Mouse (Mus musculus): ENCODE results near the gene Hoxa5.

The Hoxa5 gene

GRCm38 (mm10) chr6:52204050-52204752 lies at the start of gene Hoxa5:
Gene Hoxa5 (minus strand): TSS chr6:52204587.
- DNase-seq = peak; percentile 92

GRCm38 (mm10) chr6:52253511-52254500 lies 49.4 kb upstream of the Hoxa5 start:
- DNase-seq = peak; percentile 48

GRCm38 (mm10) chr6:52252775-52253376 lies 48.5 kb upstream of the Hoxa5 start:
- no peak for DNase-seq

- DNase-seq = no peak
These were observed 47.8 kb upstream of the Hoxa5 start for GRCm38 (mm10) chr6:52252016-52252774.

- DNase-seq = no peak
These were observed 46.9 kb upstream of the Hoxa5 start for GRCm38 (mm10) chr6:52251177-52251879.

- no peak for DNase-seq
These were observed 45.4 kb upstream of the Hoxa5 start for GRCm38 (mm10) chr6:52249826-52250225.

GRCm38 (mm10) chr6:52249415-52249738 lies 45.0 kb upstream of the Hoxa5 start:
- DNase-seq = no peak

- DNase-seq = peak; percentile 6
These were observed 44.4 kb upstream of the Hoxa5 start for GRCm38 (mm10) chr6:52248638-52249414.

GRCm38 (mm10) chr6:52247766-52248637 lies 43.6 kb upstream of the Hoxa5 start:
- DNase-seq = peak; percentile 8

GRCm38 (mm10) chr6:52246916-52247315 lies 42.5 kb upstream of the Hoxa5 start:
- no peak for DNase-seq

GRCm38 (mm10) chr6:52246403-52246803 lies 42.0 kb upstream of the Hoxa5 start:
- peak; percentile 54 for DNase-seq

GRCm38 (mm10) chr6:52245757-52246142 lies 41.4 kb upstream of the Hoxa5 start, which contains the start of gene Hoxa11:
Gene Hoxa11 (minus strand): TSS chr6:52245810.
- DNase-seq = no peak

- peak; percentile 56 for DNase-seq
These were observed 40.8 kb upstream of the Hoxa5 start for GRCm38 (mm10) chr6:52245040-52245756.

GRCm38 (mm10) chr6:52244471-52245039 lies 40.2 kb upstream of the Hoxa5 start:
- DNase-seq = peak; percentile 18

- peak; percentile 22 for DNase-seq
These were observed 39.3 kb upstream of the Hoxa5 start for GRCm38 (mm10) chr6:52243681-52244121.

GRCm38 (mm10) chr6:52242801-52243332 lies 38.5 kb upstream of the Hoxa5 start:
- peak; percentile 5 for DNase-seq

GRCm38 (mm10) chr6:52241001-52241621 lies 36.7 kb upstream of the Hoxa5 start:
- DNase-seq = no peak

- peak; percentile 93 for DNase-seq
These were observed 36.1 kb upstream of the Hoxa5 start, which contains the start of gene Hoxa10 for GRCm38 (mm10) chr6:52240389-52241000. Gene Hoxa10 (minus strand): TSS chr6:52240854.
